Mouse (Mus musculus) heart, postnatal 14 days (tissue): ENCODE results near the gene Abca14. TPM values are rescaled to one million over a fixed set of nuclear protein-coding genes. Genes with fewer than 3 reads are reported as not detected.

Experiments used
- DNase-seq, 2 experiments: peaks; one replicate each; pipeline ENCODE4 v3.0.0; 2021 to 2022
- intact Hi-C: fragments of 180-260 bp; cut with DNase I; formaldehyde crosslinking; loops from one replicate; pipeline ENCODE4 v1.15.1; 2025
- long read RNA-seq, 2 experiments: library from polyadenylated mRNA; stranded (forward); transcript quantifications; one replicate each; pipeline ENCODE4 v2.0.0; 2021
- total RNA-seq, 2 experiments: library from RNA; stranded (reverse); gene quantifications; 2 replicates each; pipeline ENCODE4 v1.2.3; 2021

Gene Abca14
- not detected for total RNA-seq
- long read RNA-seq, experiment 1, result 0 reads
- long read RNA-seq, experiment 2, result 0 reads

GRCm38 (mm10) chr7:120203789-120204188 lies at the start of gene Abca14:
Gene Abca14, plus strand, starts transcription at chr7:120203961.
- peak; percentile 87 to 88 for DNase-seq
- intact Hi-C loops, result loop anchor here (1.0 kb wide), 1 partner anchor 79 kb away; no protein-coding TSS in a partner anchor

GRCm38 (mm10) chr7:120156841-120157409 lies 46.8 kb upstream of the Abca14 start:
- no peak for DNase-seq
- intact Hi-C loops, result no loop called here

- DNase-seq, result no peak
Measured at GRCm38 (mm10) chr7:120157575-120158061, 46.1 kb upstream of the Abca14 start.

GRCm38 (mm10) chr7:120158121-120158613 lies 45.6 kb upstream of the Abca14 start:
- intact Hi-C loops, result no loop called here

More at GRCm38 (mm10) chr7:120157575-120158061, 46.1 kb upstream of the Abca14 start:
- intact Hi-C loops, result no loop called here

GRCm38 (mm10) chr7:120163581-120164251 lies 40.0 kb upstream of the Abca14 start:
- no peak for DNase-seq
- intact Hi-C loops, result no loop called here

More at GRCm38 (mm10) chr7:120158121-120158613, 45.6 kb upstream of the Abca14 start:
- DNase-seq, result no peak

GRCm38 (mm10) chr7:120172188-120172700 lies 31.5 kb upstream of the Abca14 start:
- DNase-seq, result no peak
- intact Hi-C loops, result loop anchor here (10.0 kb wide), 1 partner anchor 63 kb away; no protein-coding TSS in a partner anchor

GRCm38 (mm10) chr7:120173603-120174244 lies 30.0 kb upstream of the Abca14 start, which contains the start of gene Anks4b:
Gene Anks4b, plus strand, starts transcription at chr7:120173858.
- no peak for DNase-seq
- intact Hi-C loops, result loop anchor here (10.0 kb wide), 1 partner anchor 61 kb away; no protein-coding TSS in a partner anchor

GRCm38 (mm10) chr7:120174723-120175504 lies 28.8 kb upstream of the Abca14 start:
- intact Hi-C loops, result loop anchor here (10.0 kb wide), 1 partner anchor 60 kb away; no protein-coding TSS in a partner anchor
- no peak for DNase-seq

- intact Hi-C loops, result loop anchor here (10.0 kb wide), 1 partner anchor 57 kb away; no protein-coding TSS in a partner anchor
- no peak for DNase-seq
Measured at GRCm38 (mm10) chr7:120177611-120178010, 26.1 kb upstream of the Abca14 start.

GRCm38 (mm10) chr7:120178935-120179334 lies 24.8 kb upstream of the Abca14 start:
- intact Hi-C loops, result loop anchor here (10.0 kb wide), 1 partner anchor 56 kb away; no protein-coding TSS in a partner anchor
- DNase-seq, result no peak

- intact Hi-C loops, result no loop called here
- no peak for DNase-seq
Measured at GRCm38 (mm10) chr7:120180547-120180946, 23.2 kb upstream of the Abca14 start.

GRCm38 (mm10) chr7:120181401-120182230 lies 22.1 kb upstream of the Abca14 start:
- no peak for DNase-seq
- intact Hi-C loops, result no loop called here

GRCm38 (mm10) chr7:120182891-120183290 lies 20.9 kb upstream of the Abca14 start:
- intact Hi-C loops, result no loop called here
- DNase-seq, result no peak

GRCm38 (mm10) chr7:120188946-120189345 lies 14.8 kb upstream of the Abca14 start:
- intact Hi-C loops, result no loop called here
- no peak for DNase-seq

- intact Hi-C loops, result no loop called here
- DNase-seq, result no peak
Measured at GRCm38 (mm10) chr7:120189369-120190149, 14.2 kb upstream of the Abca14 start.

- no peak for DNase-seq
- intact Hi-C loops, result no loop called here
Measured at GRCm38 (mm10) chr7:120190150-120190665, 13.6 kb upstream of the Abca14 start.

GRCm38 (mm10) chr7:120192207-120192606 lies 11.6 kb upstream of the Abca14 start:
- no peak for DNase-seq
- intact Hi-C loops, result no loop called here

- intact Hi-C loops, result no loop called here
- DNase-seq, result no peak
Measured at GRCm38 (mm10) chr7:120192816-120193215, 10.9 kb upstream of the Abca14 start.
